Mouse (Mus musculus) olfactory bulb, adult 2 months (tissue): ENCODE results near the gene Gm5431. TPM values are rescaled to one million over a fixed set of nuclear protein-coding genes. Genes with fewer than 3 reads are reported as not detected.

Source experiments
- H3K27ac ChIP-seq: fragments of 200-500 bp; 2 replicates; pipeline ENCODE4 v1.5.1; 2012; ENCODE audit warnings: low read depth, low read length; ENCODE audit not compliant: insufficient read depth
- H3K4me1 ChIP-seq: fragments of 200-500 bp; 2 replicates; pipeline ENCODE4 v1.6.1; 2012; ENCODE audit warnings: low read length; ENCODE audit not compliant: control insufficient read depth, insufficient read depth
- H3K4me3 ChIP-seq: fragments of 200-500 bp; 2 replicates; pipeline ENCODE4 v1.5.1; 2012; ENCODE audit warnings: mild to moderate bottlenecking, low read depth, low read length, moderate library complexity; ENCODE audit not compliant: insufficient read depth
- CTCF ChIP-seq: fragments of 200-500 bp; IDR thresholded peaks from 2 replicates; pipeline ENCODE4 v1.5.1; 2012; ENCODE audit warnings: low read depth, mild to moderate bottlenecking, low read length, moderate library complexity; ENCODE audit not compliant: insufficient read depth
- POLR2A ChIP-seq: fragments of 200-500 bp; IDR thresholded peaks from 2 replicates; pipeline ENCODE4 v1.6.1; 2012; ENCODE audit warnings: mild to moderate bottlenecking, low read depth, low read length, moderate library complexity; ENCODE audit not compliant: insufficient read depth
- WGBS: fragments of 180-500 bp; shearing (Covaris S2); methylation state at CpG from one replicate; pipeline ENCODE4 v1.1.7; 2018; 5-methylcytosine and 5-hydroxymethylcytosine counted together
- polyA plus RNA-seq: library from polyadenylated mRNA; stranded (reverse); fragments of >200 nt; gene quantifications from 2 replicates; pipeline ENCODE4 v1.2.4, GENCODE M21; 2012; ENCODE audit warnings: low replicate concordance; ENCODE audit not compliant: missing spikeins, insufficient read depth, insufficient read length

Gene Gm5431
- polyA plus RNA-seq, 1 experiment: not detected

DNA sequence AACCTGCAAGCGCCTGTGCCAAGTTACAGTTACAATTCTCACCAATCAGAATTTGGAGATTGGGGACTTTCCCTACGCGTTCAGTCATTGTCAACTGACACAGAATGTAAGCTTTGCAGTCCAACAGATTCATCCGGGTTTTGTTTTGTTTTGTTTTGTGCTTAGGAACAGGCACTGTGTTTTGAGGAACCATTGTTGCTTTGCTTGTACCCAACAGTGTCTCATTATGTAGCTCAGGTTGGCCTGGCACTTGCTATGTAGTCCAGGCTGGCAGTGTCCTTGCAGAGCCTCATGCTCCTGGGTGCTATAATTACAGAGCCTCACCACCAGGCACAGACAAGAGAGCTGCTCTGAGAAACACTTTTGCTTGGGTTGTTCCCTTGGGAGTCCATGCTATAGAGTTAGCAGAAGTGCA lies 59.6 kb downstream of the Gm5431 start:
- 89% methylated on average over 4 of the region's 4 CpGs for WGBS

DNA sequence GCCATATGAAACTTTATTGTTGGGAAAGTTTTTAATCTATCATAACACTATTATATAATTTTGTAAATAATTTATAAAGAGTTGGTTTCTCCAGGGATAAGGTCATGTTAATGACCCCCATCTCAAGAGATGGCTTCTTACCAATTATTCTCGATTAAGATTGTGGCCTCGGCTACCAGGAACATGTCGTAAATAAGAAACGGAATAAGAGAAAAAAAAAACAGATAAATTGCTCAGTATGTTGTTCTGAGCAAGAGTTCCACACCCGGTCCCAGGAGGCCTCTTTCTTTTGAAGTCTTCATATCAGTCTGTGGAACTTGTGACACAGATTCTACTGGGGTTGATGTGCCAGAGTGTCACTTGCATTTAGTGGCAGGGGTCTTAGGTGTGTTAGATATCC lies 60.8 kb downstream of the Gm5431 start:
- TF ChIP-seq CTCF: no peak
- TF ChIP-seq POLR2A: no peak
- H3K27ac ChIP-seq: no peak overlapping the region
- peaks cover 9% of the 10 kb centered on the region for H3K4me1 ChIP-seq
- WGBS: 95% methylated on average over 5 of the region's 5 CpGs
- no peak overlapping the region for H3K4me3 ChIP-seq

More for the DNA sequence above, 59.6 kb downstream of the Gm5431 start:
- Histone ChIP-seq H3K4me1 (peaks cover 5% of the 10 kb centered on the region; the same call in 1 of the 2 replicates), H3K27ac (no peak overlapping the region), H3K4me3 (no peak overlapping the region)
- TF ChIP-seq CTCF (no peak), POLR2A (no peak)

DNA sequence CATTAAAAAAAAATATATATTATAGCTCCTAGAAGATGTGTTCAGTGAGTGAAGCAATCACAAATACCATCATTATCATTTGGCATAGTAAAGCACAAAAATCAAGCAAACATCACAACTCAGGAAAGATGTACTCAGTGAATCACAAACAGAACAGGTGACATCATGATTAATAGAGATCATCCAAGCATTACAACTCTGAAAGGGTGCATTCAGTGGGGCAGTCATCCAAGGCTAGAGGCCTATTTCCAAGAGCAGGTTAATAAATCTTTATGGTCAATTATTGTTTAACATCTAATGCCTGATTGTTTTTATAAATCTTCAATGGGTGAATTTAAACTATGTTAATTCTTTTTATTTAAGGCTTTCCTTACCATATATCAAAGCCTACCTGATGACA lies 61.2 kb downstream of the Gm5431 start:
- TF ChIP-seq POLR2A (no peak), CTCF (no peak)
- Histone ChIP-seq H3K27ac (no peak overlapping the region), H3K4me1 (peaks cover 9% of the 10 kb centered on the region), H3K4me3 (no peak overlapping the region)

GRCm38 (mm10) chr11:48838879-48839680 lies 62.9 kb downstream of the Gm5431 start:
- TF ChIP-seq CTCF (no peak), POLR2A (no peak)
- Histone ChIP-seq H3K4me1 (peaks cover 9% of the 10 kb centered on the region), H3K4me3 (no peak overlapping the region), H3K27ac (no peak overlapping the region)
- 84% methylated on average over 10 of the region's 10 CpGs for WGBS

DNA sequence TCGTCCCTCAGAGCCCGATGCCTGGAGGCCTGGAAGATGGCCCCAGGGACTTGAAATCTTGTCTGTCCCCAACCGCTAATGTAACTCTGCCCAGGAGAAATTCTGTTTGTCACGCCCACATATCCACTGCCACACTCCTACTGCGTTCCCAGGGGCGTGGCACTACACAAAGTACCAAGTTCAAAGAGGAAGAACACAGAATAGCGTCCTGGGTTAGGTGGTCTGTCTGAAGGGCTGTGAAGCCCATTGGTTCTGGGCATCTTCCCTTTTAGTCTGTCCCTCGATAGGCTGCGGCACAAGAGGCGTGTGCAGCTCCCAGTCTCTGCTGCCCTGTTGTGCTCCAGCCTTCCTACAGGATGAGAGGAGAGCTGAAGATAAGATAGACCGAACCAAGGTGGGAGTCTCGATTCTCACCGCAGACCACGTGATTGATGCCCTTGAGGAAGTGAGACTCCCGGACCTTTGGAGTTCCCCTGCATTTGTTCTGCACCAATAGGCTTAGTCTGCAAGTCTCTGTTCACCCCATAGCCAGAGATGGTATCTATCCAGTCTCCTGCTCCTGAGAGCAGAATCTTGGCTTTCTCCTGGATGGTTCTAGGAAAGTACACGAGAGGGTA lies 63.7 kb downstream of the Gm5431 start:
- Histone ChIP-seq H3K4me3 (peak overlapping the region; percentile 84), H3K27ac (no peak overlapping the region), H3K4me1 (peaks cover 9% of the 10 kb centered on the region)
- TF ChIP-seq POLR2A (no peak), CTCF (no peak)
- WGBS: 2% methylated on average over 16 of the region's 16 CpGs

Other genes starting within 250 kb of the Gm5431 start
- gene Rack1, start 101.9 kb downstream of the Gm5431 start, polyA plus RNA-seq: 2,873 TPM in 1 of 2 replicates, not detected in the other
- not detected in 2 replicates for gene Trim41, start 84.9 kb downstream of the Gm5431 start, polyA plus RNA-seq
- not detected in 2 replicates for gene Trim7, start 76.1 kb downstream of the Gm5431 start, polyA plus RNA-seq
- not detected in 2 replicates for gene Gm12184, start 75.6 kb downstream of the Gm5431 start, polyA plus RNA-seq
- 204 TPM in 1 of 2 replicates, not detected in the other for gene Irgm1, start 30.5 kb downstream of the Gm5431 start, polyA plus RNA-seq
- not detected in 2 replicates for gene Psme2b, start 44.0 kb upstream of the Gm5431 start, polyA plus RNA-seq
- gene Olfr56, start 76.7 kb upstream of the Gm5431 start, polyA plus RNA-seq: not detected in 2 replicates
- not detected in 2 replicates for gene 9930111J21Rik1, start 77.2 kb upstream of the Gm5431 start, polyA plus RNA-seq
- gene Gm12185, start 90.0 kb upstream of the Gm5431 start, polyA plus RNA-seq: not detected in 2 replicates
- gene Tgtp1, start 92.0 kb upstream of the Gm5431 start, polyA plus RNA-seq: not detected in 2 replicates
- gene 9930111J21Rik2, start 149.0 kb upstream of the Gm5431 start, polyA plus RNA-seq: not detected in 2 replicates
- gene Tgtp2, start 162.0 kb upstream of the Gm5431 start, polyA plus RNA-seq: not detected in 2 replicates
- gene Ifi47, start 174.4 kb upstream of the Gm5431 start, polyA plus RNA-seq: not detected in 2 replicates
- gene Olfr1396, start 212.7 kb upstream of the Gm5431 start, polyA plus RNA-seq: not detected in 2 replicates
- gene Olfr1395, start 240.1 kb upstream of the Gm5431 start, polyA plus RNA-seq: not detected in 2 replicates